Mouse (Mus musculus) kidney, postnatal 4 days (tissue): ENCODE measurements at regions not wholly inside any gene's neighbourhood (a gene's known extent, or its start where the extent isn't known, plus 50 kb on each side); places are given as distances from the start of the nearest gene placed in this dataset.
A peak's percentile ranks its signal among the peaks of the same experiment; 100 is the strongest.

ENCODE experiments used
- DNase-seq, 2 experiments: peaks; one replicate each; pipeline ENCODE4 v3.0.0; 2021; ENCODE audit warnings: mixed read lengths in 2 of 2

GRCm38 (mm10) chr2:38420498-38420897 is 81.4 kb downstream of the Lhx2 start:
- no peak for DNase-seq

- no peak for DNase-seq
These were observed 83.3 kb downstream of the Lhx2 start for GRCm38 (mm10) chr2:38422406-38422805.

- no peak for DNase-seq
These were observed 84.8 kb downstream of the Lhx2 start for GRCm38 (mm10) chr2:38423886-38424277.

GRCm38 (mm10) chr2:38424278-38424931 is 85.3 kb downstream of the Lhx2 start:
- no peak for DNase-seq

GRCm38 (mm10) chr2:38424976-38425375 is 85.9 kb downstream of the Lhx2 start:
- no peak for DNase-seq

GRCm38 (mm10) chr2:38429752-38430378 is 81.6 kb upstream of the Nek6 start:
- DNase-seq = peak; percentile 83

- DNase-seq = no peak
These were observed 79.9 kb upstream of the Nek6 start for GRCm38 (mm10) chr2:38431546-38431945.

GRCm38 (mm10) chr2:38433736-38434135 is 77.7 kb upstream of the Nek6 start:
- DNase-seq = peak in 1 of 2 experiments; percentile 7

GRCm38 (mm10) chr2:38436701-38437100 is 74.7 kb upstream of the Nek6 start:
- no peak for DNase-seq

- DNase-seq = no peak
These were observed 72.3 kb upstream of the Nek6 start for GRCm38 (mm10) chr2:38439191-38439590.

- DNase-seq = no peak
These were observed 71.5 kb upstream of the Nek6 start for GRCm38 (mm10) chr2:38439973-38440372.

- DNase-seq = no peak
These were observed 62.4 kb upstream of the Nek6 start for GRCm38 (mm10) chr2:38449092-38449491.

- no peak for DNase-seq
These were observed 54.9 kb upstream of the Nek6 start for GRCm38 (mm10) chr2:38456571-38456970.

GRCm38 (mm10) chr2:38460367-38460766 is 51.1 kb upstream of the Nek6 start:
- DNase-seq = no peak

- peak; percentile 44 to 50 for DNase-seq
These were observed 50.5 kb upstream of the Nek6 start for GRCm38 (mm10) chr2:38460825-38461540.
